In genomic region chr2:5193071-5193470, GRCm38 (mm10) we compare ENCODE assay signal across 36 mouse cellular contexts. TPM values are rescaled to one million over a fixed set of nuclear protein-coding genes. Genes with fewer than 3 reads are reported as not detected.
"Had no signal": no experiment of that assay in that cellular context is flagged by ENCODE, and none has a peak within 500 bp of the region (broad histone marks: within the 10 kb centered on the region; RNA-seq: fewer than 3 reads in every experiment).

No protein-coding gene starts in this region.

- DNase-seq: left cerebral cortex, postnatal 4 days; liver; liver, embryonic 13.5 days; liver, postnatal 0 days; lung, adult 18-20 months; lung, adult 2 months; lung, embryonic 14.5 days; lung, postnatal 10 days; lung, postnatal 14 days; lung, postnatal 36 days; lung, postnatal 4 days; midbrain, embryonic 14.5 days had no signal

- H3K9me3 ChIP-seq: limb, embryonic 12.5 days; limb, embryonic 13.5 days; limb, embryonic 15.5 days; liver, embryonic 12.5 days; liver, embryonic 13.5 days; liver, embryonic 15.5 days; lung, embryonic 15.5 days; megakaryocyte, embryonic 14.5 days; midbrain, embryonic 10.5 days; midbrain, embryonic 12.5 days; midbrain, embryonic 13.5 days; midbrain, embryonic 15.5 days; neural tube, embryonic 12.5 days; neural tube, embryonic 13.5 days had no signal

- ATAC-seq: liver, embryonic 12.5 days; liver, postnatal 0 days; lung, postnatal 0 days; midbrain, embryonic 13.5 days; midbrain, embryonic 15.5 days; midbrain, embryonic 16.5 days had no signal

- H3K27me3 ChIP-seq: limb, embryonic 12.5 days; limb, embryonic 13.5 days; limb, embryonic 15.5 days; liver, embryonic 12.5 days; liver, embryonic 13.5 days; liver, embryonic 15.5 days; lung, embryonic 15.5 days; midbrain, embryonic 12.5 days; midbrain, embryonic 13.5 days; midbrain, embryonic 15.5 days; neural tube, embryonic 12.5 days; neural tube, embryonic 13.5 days had no signal

- H3K4me2 ChIP-seq: limb, embryonic 12.5 days; limb, embryonic 13.5 days; limb, embryonic 15.5 days; liver, embryonic 11.5 days; liver, embryonic 12.5 days; liver, embryonic 13.5 days; liver, embryonic 15.5 days; lung, embryonic 14.5 days; lung, embryonic 15.5 days; midbrain, embryonic 11.5 days; midbrain, embryonic 12.5 days; midbrain, embryonic 13.5 days; midbrain, embryonic 15.5 days; neural tube, embryonic 12.5 days; neural tube, embryonic 13.5 days had no signal

- H3K4me1 ChIP-seq: limb, embryonic 12.5 days; limb, embryonic 13.5 days; limb, embryonic 15.5 days; liver, embryonic 12.5 days; liver, embryonic 13.5 days; liver, embryonic 15.5 days; lung, embryonic 15.5 days; megakaryocyte, embryonic 14.5 days; midbrain, embryonic 10.5 days; midbrain, embryonic 15.5 days; neural tube, embryonic 12.5 days had no signal

- H3K4me3 ChIP-seq: limb, embryonic 12.5 days; limb, embryonic 13.5 days; limb, embryonic 15.5 days; liver, embryonic 12.5 days; liver, embryonic 13.5 days; liver, embryonic 15.5 days; lung, embryonic 15.5 days; megakaryocyte, embryonic 14.5 days; midbrain, embryonic 10.5 days; midbrain, embryonic 12.5 days; midbrain, embryonic 13.5 days; midbrain, embryonic 15.5 days; myocyte; neural tube, embryonic 12.5 days; neural tube, embryonic 13.5 days had no signal

- H3K9ac ChIP-seq: limb, embryonic 12.5 days; limb, embryonic 13.5 days; limb, embryonic 15.5 days; liver, embryonic 12.5 days; liver, embryonic 13.5 days; liver, embryonic 14.5 days; liver, embryonic 15.5 days; liver, postnatal 0 days; lung, embryonic 14.5 days; lung, embryonic 15.5 days; midbrain, embryonic 12.5 days; midbrain, embryonic 13.5 days; midbrain, embryonic 15.5 days; neural tube, embryonic 12.5 days; neural tube, embryonic 13.5 days had no signal

- H3K27ac ChIP-seq: limb, embryonic 12.5 days; limb, embryonic 13.5 days; limb, embryonic 15.5 days; liver, embryonic 12.5 days; liver, embryonic 13.5 days; liver, embryonic 14.5 days; liver, embryonic 15.5 days; lung, embryonic 15.5 days; macrophage; midbrain, embryonic 10.5 days; midbrain, embryonic 12.5 days; midbrain, embryonic 13.5 days; midbrain, embryonic 15.5 days; neural tube, embryonic 12.5 days; neural tube, embryonic 13.5 days had no signal

- H3K36me3 ChIP-seq: limb, embryonic 12.5 days; limb, embryonic 13.5 days; limb, embryonic 15.5 days; liver, embryonic 12.5 days; liver, embryonic 13.5 days; liver, embryonic 15.5 days; lung, embryonic 15.5 days; midbrain, embryonic 10.5 days; midbrain, embryonic 12.5 days; midbrain, embryonic 13.5 days; midbrain, embryonic 15.5 days; neural tube, embryonic 12.5 days; neural tube, embryonic 13.5 days had no signal

RNA-seq across cellular contexts. Expression of gene Ccdc3, which starts 55.5 kb away (rescaled TPM):
- total RNA-seq: megakaryocyte progenitor cell, adult 5-6 weeks; megakaryocyte, adult 5-6 weeks; megakaryocyte-erythroid progenitor cell, adult 5-6 weeks; monocyte, adult 5-6 weeks had no signal
- polyA plus RNA-seq: macrophage had no signal
